Mouse (Mus musculus): ENCODE results near the gene Gm28374.

Gm28374 gene

DNA sequence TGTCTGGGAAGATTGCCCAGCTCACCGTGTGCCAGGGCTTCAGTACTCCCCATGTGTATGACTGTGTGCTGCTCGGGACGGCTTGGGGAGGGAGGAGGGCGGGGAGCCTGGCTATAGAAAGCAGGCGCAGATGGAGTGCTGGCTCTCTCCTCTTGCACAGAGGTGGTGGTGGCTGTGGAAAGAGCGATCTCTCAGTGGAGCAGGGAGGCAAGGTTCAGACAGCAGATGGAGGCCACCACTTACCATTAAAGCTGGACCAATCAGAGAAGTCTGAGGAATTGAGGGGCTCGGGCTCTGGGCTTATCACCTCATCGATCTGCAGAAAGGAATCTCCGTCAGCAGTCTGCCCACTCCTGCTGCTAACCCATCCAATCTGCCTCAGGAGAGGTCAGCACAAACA lies at the start of gene Gm28374:
Gm28374 (minus strand) TSS at position 101 of the 400 bp plus-strand sequence.
- DNase-seq = no peak

DNA sequence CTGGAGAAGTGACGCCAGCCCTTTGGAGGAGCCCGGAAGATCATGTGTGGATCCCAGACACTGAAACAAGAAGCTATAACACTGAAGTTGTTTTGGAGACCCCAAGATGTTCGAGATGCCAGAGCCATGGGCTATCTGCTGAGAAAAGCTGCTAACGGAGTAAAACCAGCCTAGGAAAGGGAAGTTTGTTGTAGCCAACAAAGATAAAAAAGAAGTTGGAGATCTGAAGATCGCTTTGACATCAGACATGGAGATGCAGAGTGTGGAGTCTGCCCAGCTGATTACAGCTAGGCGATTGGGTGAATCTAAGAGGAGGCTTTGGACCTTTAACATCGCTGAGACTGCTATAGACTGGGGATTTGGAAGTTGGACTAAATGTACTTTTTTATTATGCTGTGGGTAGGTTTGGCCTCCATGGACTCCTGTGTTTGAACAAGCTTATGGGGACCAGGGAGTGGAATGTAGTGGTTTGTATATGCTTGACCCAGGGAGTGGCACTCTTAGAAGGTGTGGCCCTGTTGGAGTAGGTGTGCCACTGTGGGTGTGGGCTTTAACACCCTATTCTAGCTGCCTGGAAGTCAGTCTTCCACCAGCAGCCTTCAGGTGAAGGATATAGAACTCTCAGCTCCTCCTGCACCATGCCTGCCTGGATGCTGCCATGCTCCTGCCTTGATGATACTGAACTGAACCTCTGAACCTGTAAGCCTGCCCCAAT lies 48.5 kb upstream of the Gm28374 start:
- peak; percentile 59 for DNase-seq

DNA sequence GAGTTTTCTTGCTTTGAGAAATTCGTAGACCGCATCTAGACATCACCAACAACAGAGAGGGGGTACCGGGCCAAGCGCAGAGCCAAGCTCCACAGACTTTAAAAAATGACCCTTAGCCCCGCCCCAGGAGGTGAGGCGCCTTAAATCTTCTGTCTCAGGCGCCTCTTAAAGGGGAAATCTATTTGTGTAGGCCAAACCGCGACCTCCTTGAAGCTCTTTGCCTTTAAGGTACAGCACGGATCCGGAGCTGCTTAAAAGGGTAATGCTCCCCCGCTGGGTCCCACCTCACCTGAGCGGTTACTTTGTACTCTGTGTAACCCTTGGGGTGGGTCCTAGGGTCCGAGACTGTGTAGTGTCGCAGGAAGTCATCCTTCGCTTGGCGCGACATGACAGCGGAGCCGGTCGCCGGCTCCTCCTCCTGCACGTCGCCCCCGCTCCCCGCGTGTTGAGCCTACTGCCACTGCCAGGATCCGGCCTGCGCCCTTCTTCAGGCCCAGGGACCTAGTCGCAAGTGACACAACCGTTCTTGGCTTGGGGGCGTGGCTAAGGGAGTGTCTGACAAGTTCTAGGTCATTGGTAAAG lies 45.8 kb upstream of the Gm28374 start, which contains the start of gene Snx15:
Snx15 (minus strand) TSS at position 545 of the 582 bp plus-strand sequence.
- peak; percentile 99 for DNase-seq

DNA sequence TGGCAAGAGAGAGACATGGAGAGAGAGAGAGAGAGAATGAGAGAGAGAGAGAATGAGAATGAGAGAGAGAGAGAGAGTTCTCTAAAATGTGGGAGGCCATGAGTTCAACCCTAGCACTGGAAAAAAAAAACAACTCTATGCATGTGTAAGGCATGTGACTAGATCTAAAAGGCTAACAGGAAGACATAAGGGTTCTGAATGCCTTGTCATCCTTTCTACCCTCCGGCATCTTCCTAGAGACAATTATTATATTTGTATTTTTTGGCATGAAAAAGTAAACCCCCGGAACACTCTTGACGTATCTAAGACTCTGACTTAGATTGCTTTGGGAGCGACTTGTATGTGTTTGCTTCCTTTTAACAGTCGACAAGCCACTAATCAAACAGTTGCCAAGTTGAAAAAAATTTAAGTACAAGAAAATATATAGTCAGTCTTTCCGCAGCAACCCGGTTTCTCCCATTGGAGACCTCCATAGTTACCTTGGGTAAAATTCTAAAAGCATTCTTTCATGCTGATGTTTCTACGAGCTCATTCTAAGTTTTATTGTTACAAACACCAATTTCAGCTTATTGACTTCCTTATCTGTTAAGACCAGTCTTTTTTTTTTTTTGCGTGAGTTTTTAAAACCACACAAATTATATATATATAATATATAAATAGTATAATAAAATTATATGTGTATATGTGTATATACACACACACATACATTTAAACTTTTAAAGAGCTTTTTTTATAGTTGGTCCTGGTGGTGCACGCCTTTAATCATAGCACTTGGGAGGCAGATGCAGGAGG lies 44.9 kb upstream of the Gm28374 start:
- DNase-seq = no peak

DNA sequence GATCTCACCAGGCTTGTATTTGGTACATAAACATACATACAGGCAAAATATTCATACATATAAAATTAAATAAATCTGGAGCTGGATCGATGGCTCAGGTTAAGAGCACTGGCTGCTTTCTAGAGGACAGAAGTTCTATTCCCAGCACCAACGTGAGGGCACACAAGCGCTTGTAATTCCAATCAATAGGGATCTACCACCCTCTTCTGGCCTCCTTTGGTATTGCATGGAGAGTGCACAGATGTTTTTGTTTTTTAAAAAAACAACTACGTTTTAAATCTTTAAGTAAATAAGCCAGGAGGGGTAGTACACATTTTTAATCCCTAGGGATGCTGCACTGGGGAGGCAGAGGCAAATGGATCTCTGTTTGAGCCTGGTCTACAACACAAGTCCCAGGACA lies 44.2 kb upstream of the Gm28374 start:
- peak; percentile 74 for DNase-seq

DNA sequence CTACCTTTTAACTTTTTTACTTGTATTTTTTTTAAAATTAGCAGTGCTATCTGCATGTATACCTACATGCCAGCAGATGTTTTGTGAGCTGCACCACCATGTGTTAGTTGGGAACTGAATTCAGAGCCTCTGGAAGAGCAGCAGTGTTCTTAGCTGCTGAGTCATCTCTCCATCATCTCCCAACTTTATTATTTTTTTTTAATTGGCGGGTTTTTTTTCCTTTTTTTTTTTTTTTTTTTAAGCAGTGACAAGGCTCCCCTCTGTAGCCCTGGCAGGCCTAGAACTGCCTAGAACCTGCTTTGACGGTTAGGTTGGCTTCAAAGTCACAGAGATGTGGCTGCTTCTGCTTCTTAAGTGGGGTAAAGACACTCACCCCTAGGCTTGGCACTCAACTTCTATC lies 42.8 kb upstream of the Gm28374 start:
- no peak for DNase-seq

DNA sequence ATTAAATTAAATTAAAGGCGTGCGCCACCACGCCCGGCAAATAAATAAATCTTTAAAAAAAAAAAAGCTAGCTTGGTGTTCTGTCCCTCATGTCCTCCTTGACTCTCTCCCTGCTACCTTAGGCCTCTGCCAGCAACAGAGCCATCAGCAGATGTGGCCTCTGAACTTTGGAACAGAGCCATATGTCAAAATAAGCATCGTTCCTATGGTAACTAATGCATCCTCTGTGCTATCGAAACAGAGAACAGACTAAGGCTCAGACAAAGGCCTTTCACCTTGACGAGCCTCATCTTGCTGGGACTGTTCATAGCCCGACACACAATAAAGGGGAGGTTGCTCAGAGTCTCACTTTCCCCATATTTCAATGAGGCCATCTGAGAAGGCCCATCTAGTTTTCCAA lies 41.3 kb upstream of the Gm28374 start:
- no peak for DNase-seq

DNA sequence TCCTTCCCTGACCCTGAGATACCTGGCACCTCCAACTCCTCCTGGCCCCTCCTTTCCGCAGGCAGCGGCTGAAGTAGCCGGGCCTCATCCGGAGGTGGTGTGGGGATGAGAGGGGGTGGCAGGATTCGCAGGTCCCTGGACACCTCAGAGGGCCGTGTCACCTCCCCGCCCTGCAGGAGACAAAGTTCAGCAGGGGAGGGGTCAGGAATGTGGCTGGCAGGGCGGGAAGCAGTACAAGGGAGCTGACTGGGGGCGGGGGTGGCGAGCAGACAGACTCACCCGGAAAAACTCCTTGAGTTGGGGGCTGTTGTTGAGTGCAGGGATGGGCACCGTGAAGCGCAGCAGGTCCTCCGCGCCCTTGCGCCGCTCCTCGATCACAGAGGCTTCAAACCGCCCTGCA lies 39.7 kb upstream of the Gm28374 start:
- peak; percentile 47 for DNase-seq

DNA sequence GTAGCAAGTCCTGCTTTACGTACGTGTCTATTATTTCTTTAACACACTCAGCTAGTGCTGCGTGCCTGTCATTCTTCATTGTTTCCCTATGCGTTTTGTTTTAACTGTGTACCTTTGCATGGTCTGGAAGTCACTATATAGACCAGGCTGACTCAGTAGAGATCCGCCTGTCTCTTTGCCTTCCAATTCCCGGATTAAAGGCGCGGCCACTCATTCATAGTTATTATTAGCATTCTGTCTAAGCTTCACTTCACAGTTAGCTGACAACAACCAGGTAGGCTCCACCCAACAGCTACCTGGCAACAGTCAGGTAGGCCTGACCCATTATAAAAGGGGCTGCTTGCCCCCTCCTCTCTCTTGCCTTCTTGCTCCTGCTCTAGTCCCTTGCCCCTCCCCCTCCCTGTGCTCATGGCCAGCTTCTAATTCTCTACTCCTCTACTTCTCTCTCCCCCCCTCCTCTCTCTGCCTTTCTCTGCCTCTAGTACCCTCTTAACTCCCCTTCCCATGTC lies 36.7 kb upstream of the Gm28374 start:
- no peak for DNase-seq

DNA sequence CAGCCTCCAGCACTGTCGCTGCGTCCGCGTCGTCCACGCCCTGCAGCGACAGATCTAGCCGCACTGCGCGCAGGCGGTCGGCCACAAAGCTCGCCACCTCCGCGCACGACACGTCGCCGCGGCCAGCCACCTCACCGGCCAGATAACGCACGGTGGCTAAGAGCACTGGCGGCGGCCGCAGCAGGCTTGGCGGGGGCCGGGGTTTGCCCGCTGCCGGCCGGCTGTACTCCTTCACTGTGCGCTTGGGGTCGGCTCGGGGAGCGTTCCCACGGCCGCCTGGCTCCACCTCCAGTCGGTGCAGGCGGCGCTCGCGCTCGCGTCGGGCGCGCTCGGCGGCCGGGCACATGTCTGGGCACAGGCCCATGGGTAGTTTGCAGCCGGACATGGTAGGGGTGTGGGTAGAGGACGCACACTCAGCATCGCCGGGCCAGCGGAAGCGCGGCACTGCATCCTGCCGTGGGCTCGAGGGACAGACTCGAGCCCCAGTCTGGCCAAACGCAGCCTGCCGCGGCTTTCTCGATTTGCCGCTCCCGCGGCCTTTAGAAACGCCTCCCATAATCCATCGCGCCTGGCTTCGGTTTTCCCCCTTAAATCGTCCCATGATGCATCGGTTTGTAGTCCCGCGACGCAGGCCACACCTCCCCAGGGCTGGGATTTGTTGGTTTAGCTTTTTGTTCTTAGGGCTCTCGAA lies 36.1 kb upstream of the Gm28374 start, which contains the start of gene Sac3d1:
Sac3d1 (minus strand) TSS at position 665 of the 691 bp plus-strand sequence.
- DNase-seq = peak; percentile 90

DNA sequence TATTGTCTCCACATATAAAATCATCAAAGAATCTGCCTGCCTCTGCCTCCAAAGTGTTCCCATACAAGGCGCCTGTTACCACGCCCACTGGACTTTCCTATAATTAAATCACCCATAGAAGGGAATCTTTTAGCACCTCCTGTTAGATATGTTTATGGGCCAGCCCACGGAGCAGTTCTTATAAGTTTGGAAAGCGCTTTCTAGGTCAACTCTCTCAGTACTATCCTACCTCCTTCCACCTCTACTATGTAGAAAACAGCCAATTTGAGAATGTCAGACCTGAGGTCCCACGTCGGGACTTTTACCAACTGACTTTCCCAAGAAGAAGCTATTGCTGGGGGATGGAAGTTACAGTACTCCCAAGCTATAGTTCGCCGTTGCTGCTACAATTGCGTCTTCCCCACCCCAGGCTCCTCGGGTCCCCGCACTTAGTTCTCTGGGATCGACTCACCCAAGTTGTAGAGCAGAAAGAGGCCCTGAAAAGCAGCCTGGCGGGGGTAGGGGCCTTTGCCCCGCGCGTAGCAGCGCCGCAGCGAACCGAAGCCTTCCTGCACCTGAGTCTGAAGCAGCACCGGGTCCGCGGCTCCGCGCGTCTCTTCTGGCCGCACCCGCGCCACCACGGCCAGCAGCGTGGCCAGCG lies 35.4 kb upstream of the Gm28374 start:
- no peak for DNase-seq

DNA sequence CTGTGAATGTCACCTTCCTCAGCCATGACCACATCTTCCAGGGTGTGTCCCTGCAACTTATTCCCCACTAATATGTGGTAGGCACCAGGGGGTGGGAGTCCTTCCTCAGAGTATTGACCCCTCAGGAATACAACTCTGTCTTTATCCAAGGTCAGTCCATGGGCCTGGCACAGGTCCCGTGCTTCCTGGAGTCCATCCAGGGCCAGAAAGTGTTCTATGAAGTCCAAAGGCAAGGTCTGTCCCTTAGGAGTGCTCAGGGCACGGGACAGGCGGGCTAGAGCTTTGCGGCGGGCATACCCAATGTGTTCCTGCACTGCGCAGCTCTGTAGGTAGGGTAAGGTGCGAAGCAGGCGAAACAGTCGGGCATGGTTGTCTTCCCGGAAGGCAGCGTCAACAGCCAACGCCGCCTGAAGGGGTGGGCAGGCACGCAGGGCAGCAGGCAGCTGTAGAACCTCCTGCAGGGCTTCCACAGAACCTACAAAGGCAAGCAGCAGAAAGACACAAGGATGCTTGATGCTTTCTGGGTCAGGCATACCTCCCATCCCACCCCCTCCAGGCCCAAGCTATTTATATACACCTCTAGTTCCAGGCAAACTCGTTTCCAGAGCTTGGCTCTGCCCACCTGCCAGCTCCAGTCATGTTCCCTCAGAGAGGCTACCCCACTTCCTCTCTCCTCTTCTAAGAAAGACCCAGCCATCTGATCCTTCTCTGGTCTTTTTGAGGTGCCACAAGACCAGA lies 34.2 kb upstream of the Gm28374 start:
- no peak for DNase-seq

DNA sequence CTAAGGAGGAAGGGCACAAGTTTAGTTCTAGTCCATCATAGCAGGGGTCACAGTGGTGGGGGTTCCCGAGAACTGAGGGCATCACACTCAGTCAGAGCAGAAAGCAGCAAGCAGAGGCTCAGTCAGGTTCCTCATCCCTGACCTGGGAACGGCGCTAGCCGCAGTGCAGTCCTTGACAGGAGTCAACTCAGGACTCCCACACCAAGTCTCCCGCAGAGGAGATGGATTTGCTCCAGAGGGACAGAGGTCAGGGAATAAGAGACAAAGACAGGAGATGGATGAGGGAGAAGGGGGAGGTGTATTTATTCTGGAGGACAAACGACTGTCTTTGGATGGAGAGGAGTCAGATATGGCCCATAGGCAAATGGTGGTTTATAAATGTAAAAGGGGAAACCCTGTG lies 31.1 kb upstream of the Gm28374 start:
- DNase-seq = no peak

DNA sequence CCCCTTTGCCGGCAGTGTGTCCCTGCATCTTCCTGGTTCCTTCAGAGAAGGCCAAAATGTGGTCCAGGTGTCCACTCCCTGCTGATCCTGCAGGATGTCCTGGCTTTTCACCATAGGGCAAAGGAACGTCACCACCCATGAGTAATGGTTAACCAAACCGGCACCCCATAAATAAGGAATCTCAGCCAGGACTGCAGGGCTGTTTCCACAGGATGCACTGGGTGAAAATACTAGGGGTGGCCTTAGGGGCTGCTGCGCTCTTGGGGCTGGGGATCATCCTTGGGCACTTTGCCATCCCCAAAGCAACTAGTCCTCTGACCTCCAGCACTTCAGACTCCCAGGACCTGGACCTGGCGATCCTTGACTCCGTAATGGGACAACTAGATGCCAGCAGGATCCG lies 23.5 kb upstream of the Gm28374 start, which contains the start of gene Naaladl1:
Naaladl1 (plus strand) TSS at position 197 of the 400 bp plus-strand sequence.
- no peak for DNase-seq

DNA sequence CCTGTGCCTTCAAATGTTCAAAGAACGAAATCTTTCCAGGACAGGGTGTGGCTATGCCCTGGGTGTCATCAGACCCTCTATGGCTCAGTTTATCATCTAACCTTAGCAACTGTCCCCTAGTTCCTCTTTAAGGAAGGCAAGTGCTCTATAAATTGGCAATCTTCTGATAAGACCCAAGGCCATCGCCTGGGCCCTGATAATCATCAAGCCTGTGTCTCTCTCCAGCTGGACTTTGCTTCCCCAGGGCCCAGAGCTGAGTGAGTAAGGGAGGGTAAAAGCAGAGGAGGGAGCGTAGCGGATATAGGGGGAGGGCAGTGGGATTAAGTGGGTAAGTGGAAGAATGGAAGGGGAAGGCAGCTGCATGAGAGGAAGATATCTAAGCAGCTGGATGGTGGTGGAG lies 22.4 kb upstream of the Gm28374 start:
- DNase-seq = no peak

DNA sequence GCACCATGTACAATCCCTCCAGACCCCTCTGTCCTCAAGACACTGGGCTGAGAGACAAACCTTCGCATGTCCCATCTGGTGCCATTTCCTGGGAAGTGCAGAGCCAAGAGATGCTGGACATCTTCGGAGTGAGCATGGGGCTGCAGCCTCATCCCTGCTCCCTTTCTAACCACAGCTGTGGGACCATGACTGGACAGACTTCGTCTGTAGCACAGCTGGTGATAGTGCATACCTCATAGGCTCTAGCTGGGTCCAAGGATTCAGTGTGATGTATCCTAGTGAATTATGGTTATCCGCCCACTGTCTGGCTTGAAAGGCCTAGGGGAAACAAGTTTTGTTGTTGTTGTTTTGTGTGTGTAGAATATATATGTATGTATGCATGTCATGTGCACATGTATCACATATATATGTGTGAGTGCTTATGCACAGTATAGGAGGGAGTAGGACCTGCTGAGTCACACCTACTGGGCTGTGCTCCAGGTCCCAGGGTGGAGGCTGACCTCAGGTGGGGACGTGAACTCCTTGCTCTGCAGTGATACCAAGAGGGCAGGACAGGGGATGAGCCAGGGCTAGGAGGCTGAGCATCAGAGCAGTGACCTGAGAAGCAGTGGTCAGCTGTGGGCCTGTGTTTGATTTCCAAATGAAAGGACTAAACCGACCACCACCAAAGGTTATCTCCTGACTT lies 20.3 kb upstream of the Gm28374 start:
- DNase-seq = peak; percentile 63

DNA sequence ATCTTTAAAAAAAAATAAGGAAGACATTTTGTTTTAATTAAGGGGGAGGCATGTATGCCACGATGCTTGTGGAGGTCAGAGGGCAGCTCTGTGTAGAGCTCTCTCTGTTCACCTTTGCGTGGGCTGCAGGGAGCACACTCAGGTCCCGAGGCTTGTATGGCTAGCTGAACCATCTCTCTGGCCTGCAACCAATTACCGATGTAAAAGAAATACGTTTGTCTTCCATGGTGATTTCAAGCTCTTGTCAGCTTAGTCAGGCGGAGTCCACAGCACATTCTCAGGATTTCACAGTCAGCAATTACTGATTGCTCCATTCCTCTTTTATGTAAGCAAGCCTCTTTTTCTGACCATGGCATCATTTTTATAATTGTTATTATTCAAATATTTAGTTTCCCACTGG lies 19.1 kb upstream of the Gm28374 start:
- no peak for DNase-seq

DNA sequence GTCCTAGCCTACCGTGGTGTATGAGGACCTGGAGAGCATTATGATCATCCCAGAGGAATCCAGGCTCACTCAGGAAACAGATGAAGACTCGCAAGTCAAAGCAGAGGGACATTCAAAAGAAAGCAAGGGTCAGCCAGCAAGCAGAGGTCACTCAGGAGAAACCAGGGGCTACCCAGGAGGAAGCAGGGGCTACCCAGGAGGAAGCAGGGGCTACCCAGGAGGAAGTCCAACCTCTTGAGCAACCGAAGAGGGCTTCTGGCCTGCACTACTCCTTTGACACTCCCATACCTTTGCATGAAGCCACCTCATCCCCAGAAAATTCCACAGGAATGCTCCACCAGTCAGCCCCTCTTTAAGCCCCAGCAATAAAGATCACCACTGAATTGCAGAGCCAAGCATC lies 15.8 kb upstream of the Gm28374 start:
- DNase-seq = no peak

DNA sequence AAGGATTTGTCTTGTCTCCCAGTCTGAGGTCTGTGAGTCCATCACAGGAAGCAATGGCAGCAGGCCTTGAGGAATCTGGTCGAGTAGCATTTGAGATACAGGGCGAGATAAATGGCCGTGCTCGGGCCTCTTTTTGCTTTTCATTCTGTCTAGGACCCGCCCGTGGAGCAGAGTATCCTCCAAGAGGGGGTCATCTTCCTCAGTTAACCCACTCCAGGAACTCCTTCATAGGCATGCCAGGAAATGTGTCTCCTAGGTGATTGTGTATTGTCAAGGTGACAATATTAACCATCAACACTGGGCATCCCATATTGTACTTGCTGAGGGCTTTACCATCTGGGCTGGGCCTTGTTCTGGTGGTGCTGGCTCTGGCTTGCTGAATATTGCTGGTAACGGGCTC lies 12.1 kb upstream of the Gm28374 start, which contains the start of gene AC131692.1:
AC131692.1 (plus strand) TSS at position 301 of the 400 bp plus-strand sequence.
- DNase-seq = no peak

DNA sequence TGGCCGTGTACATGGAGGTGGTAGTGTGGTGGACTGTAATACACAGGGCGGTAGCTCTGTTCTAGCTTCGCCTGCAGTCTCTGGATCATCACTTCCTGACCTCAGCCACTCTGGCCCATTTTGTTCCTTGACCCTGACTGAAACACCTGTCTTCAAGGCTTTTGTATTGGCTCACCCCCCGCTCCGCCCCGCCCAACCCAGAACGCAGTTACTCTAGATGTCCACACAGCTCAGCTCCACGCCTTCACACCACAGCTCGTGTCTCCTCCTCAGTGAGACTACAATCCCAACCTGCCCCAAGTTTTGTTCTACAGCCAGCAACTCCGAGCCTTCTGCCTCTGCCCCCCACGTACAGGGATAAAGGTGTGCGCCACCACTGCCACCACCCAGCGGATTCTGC lies 6.8 kb upstream of the Gm28374 start:
- no peak for DNase-seq

DNA sequence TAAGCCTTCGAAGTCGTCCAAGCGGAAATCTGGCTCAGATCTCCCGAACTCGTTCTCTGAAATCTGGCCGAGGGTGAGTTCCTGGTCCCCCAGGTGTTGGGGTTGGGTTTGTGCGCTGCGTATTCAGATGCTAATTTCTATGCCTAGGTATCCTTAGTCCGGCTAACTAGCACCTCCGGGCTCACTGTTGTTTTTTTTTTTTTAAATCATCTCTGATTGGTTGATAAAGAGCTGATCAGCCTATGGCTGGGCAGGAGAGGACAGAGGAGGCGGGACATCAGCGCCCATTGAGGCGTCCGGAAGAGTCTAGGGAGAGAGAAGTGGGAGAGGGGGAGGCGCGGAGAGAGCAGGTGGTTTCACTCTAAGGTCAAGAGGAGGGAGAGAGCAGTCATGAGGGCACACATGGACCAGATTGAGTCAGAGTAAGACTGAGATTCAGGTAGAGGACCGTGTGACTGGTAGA lies 3.4 kb upstream of the Gm28374 start:
- DNase-seq = peak; percentile 85
